Comparison of ENCODE assay signal across 8 mouse cellular contexts in genomic region chr10:93261132-93261980, GRCm38 (mm10). TPM values are rescaled to one million over a fixed set of nuclear protein-coding genes. Genes with fewer than 3 reads are reported as not detected.
DNase-seq lines count a peak whose midpoint lies in the region; ATAC-seq and TF ChIP-seq lines count a peak whose summit lies in the region.

No protein-coding gene starts in this region.

- H3K36me3 ChIP-seq in forebrain, embryonic 13.5 days (ENCODE audit: poor library complexity, severe bottlenecking): no peaks in the 10 kb centered on the region; the same call in 1 of the 2 replicates
- no peaks in the 10 kb centered on the region for H3K36me3 ChIP-seq in hindbrain, postnatal 0 days (ENCODE audit: insufficient read depth, low read length)
- no peaks in the 10 kb centered on the region for H3K36me3 ChIP-seq in liver, embryonic 16.5 days (ENCODE audit: control insufficient read depth, insufficient read depth)
- no peaks in the 10 kb centered on the region for H3K36me3 ChIP-seq in neural tube, embryonic 15.5 days

- no peak overlapping the region; the same call in 1 of the 2 replicates for H3K9ac ChIP-seq in forebrain, embryonic 13.5 days
- H3K9ac ChIP-seq in hindbrain, postnatal 0 days (replicated peaks; ENCODE audit: low read length): peak overlapping the region; percentile 33; the same call in 1 of the 2 replicates
- no peak overlapping the region for H3K9ac ChIP-seq in liver, embryonic 16.5 days (ENCODE audit: low read depth, low read length)
- H3K9ac ChIP-seq in neural tube, embryonic 15.5 days (replicated peaks): no peak overlapping the region; the same call in 1 of the 2 replicates

- no peaks in the 10 kb centered on the region for H3K9me3 ChIP-seq in forebrain, embryonic 13.5 days (replicated peaks)
- H3K9me3 ChIP-seq in hindbrain, postnatal 0 days (ENCODE audit: low read length): no peaks in the 10 kb centered on the region
- no peaks in the 10 kb centered on the region for H3K9me3 ChIP-seq in liver, embryonic 16.5 days (replicated peaks; ENCODE audit: control insufficient read depth, low read length)
- H3K9me3 ChIP-seq in neural tube, embryonic 15.5 days (replicated peaks): no peaks in the 10 kb centered on the region

- peaks cover 61% of the 10 kb centered on the region for H3K4me1 ChIP-seq in forebrain, embryonic 13.5 days
- H3K4me1 ChIP-seq in hindbrain, postnatal 0 days (ENCODE audit: insufficient read depth, low read length): peaks cover 33% of the 10 kb centered on the region
- peaks cover 6% of the 10 kb centered on the region; the same call in 1 of the 2 replicates for H3K4me1 ChIP-seq in liver, embryonic 16.5 days (ENCODE audit: control insufficient read depth, low read depth, low read length)
- H3K4me1 ChIP-seq in neural tube, embryonic 15.5 days: peaks cover 49% of the 10 kb centered on the region

- WGBS in forebrain, embryonic 13.5 days: 17% methylated on average over 16 of the region's 16 CpGs
- WGBS in hindbrain, postnatal 0 days: 13% methylated on average over 15 of the region's 16 CpGs
- WGBS in liver, embryonic 16.5 days (ENCODE audit: insufficient replicate concordance): 22% methylated on average over 16 of the region's 16 CpGs
- WGBS in neural tube, embryonic 15.5 days: 29% methylated on average over 16 of the region's 16 CpGs

- no peaks in the 10 kb centered on the region for H3K27me3 ChIP-seq in forebrain, embryonic 13.5 days
- H3K27me3 ChIP-seq in hindbrain, postnatal 0 days (ENCODE audit: insufficient read depth, low read length): no peaks in the 10 kb centered on the region
- H3K27me3 ChIP-seq in liver, embryonic 16.5 days (ENCODE audit: control insufficient read depth, insufficient read depth, low read depth, low read length): no peaks in the 10 kb centered on the region
- no peaks in the 10 kb centered on the region for H3K27me3 ChIP-seq in neural tube, embryonic 15.5 days (replicated peaks)

- intact Hi-C loops in heart, postnatal 36 days (cut with DNase I): loop anchor here (2.0 kb wide), 1 partner anchor 15 kb away; no protein-coding TSS in a partner anchor

- peak overlapping the region; percentile 56 for H3K4me2 ChIP-seq in forebrain, embryonic 13.5 days
- peak overlapping the region; percentile 52 for H3K4me2 ChIP-seq in hindbrain, postnatal 0 days (ENCODE audit: low read depth, low read length)
- no peak overlapping the region for H3K4me2 ChIP-seq in liver, embryonic 16.5 days (ENCODE audit: low read depth, low read length)
- peak overlapping the region; percentile 51 for H3K4me2 ChIP-seq in neural tube, embryonic 15.5 days

- TF ChIP-seq CTCF in hindbrain, postnatal 0 days (IDR thresholded peaks at IDR 0.05; ENCODE audit: low read depth): no peak

- peak; percentile 95 for DNase-seq in heart, adult 11 months
- no peak for DNase-seq in heart, postnatal 36 days
- DNase-seq in hindbrain, postnatal 0 days (ENCODE audit: low spot score): peak; percentile 89
- DNase-seq in spleen, adult 12 weeks (ENCODE audit: low spot score): no peak

- peak; percentile 50 for ATAC-seq in activated CD4-positive, CD25-positive, alpha-beta regulatory T cell, adult 4 months
- ATAC-seq in forebrain, embryonic 13.5 days: peak; percentile 74
- peak; percentile 67 for ATAC-seq in hindbrain, postnatal 0 days
- ATAC-seq in liver, embryonic 16.5 days (ENCODE audit: low read depth): peak; percentile 38; the same call in 1 of the 2 replicates
- peak; percentile 48; the same call in 1 of the 2 replicates for ATAC-seq in neural tube, embryonic 15.5 days (ENCODE audit: low FRiP score)

- H3K4me3 ChIP-seq in forebrain, embryonic 13.5 days: 0 out of 2 replicates have a peak overlapping the region, but pooled peaks have one; percentile 6
- H3K4me3 ChIP-seq in hindbrain, postnatal 0 days (ENCODE audit: low read length): peak overlapping the region; percentile 18
- H3K4me3 ChIP-seq in liver, embryonic 16.5 days (ENCODE audit: low read depth, low read length): no peak overlapping the region
- peak overlapping the region; percentile 13; the same call in 1 of the 2 replicates for H3K4me3 ChIP-seq in neural tube, embryonic 15.5 days (replicated peaks)

- peak overlapping the region; percentile 80 for H3K27ac ChIP-seq in forebrain, embryonic 13.5 days
- H3K27ac ChIP-seq in hindbrain, postnatal 0 days: peak overlapping the region; percentile 87
- peak overlapping the region; percentile 12; the same call in 1 of the 2 replicates for H3K27ac ChIP-seq in liver, embryonic 16.5 days (ENCODE audit: low read length)
- peak overlapping the region; percentile 58 for H3K27ac ChIP-seq in neural tube, embryonic 15.5 days (replicated peaks)

RNA-seq across cellular contexts. Expression of gene Elk3, which starts 49.6 kb away (rescaled TPM):
- total RNA-seq in heart, postnatal 36 days (2021): 10 to 100 TPM; 42.0 to 53.5 TPM
- 10 to 100 TPM; 30.4 to 37.0 TPM for polyA plus RNA-seq in activated CD4-positive, CD25-positive, alpha-beta regulatory T cell, adult 4 months (2017; shearing (Covaris generic))
- polyA plus RNA-seq in forebrain, embryonic 13.5 days (2015; fragmentation: Nextera tagmentation; extraction: Ambion mirVana): 7.2 and 8.2 TPM in 2 replicates
- total RNA-seq in hindbrain, postnatal 0 days (2014; rRNA removed): 7.6 and 9.5 TPM in 2 replicates
- polyA plus RNA-seq in hindbrain, postnatal 0 days (2015; fragmentation: Nextera tagmentation; extraction: Ambion mirVana): 6.2 and 7.1 TPM in 2 replicates
- polyA plus RNA-seq in liver, embryonic 16.5 days (2015; fragmentation: Nextera tagmentation; extraction: Ambion mirVana): 4.6 and 5.1 TPM in 2 replicates
- 8.6 and 10.1 TPM in 2 replicates for polyA plus RNA-seq in neural tube, embryonic 15.5 days (2015; fragmentation: Nextera tagmentation; extraction: Ambion mirVana)

Comparison
In these comparisons a context has a peak if more than half of its experiments do, and no peak if none do; other contexts are left out.
1. DNase-seq: peak in heart, adult 11 months (single experiment) and hindbrain, postnatal 0 days (single experiment); none in heart, postnatal 36 days (0 of 2) and spleen, adult 12 weeks (single experiment).
2. H3K27ac ChIP-seq: peak in every context shown above with its lines; median percentile 87 in hindbrain, postnatal 0 days; 80 in forebrain, embryonic 13.5 days; 58 in neural tube, embryonic 15.5 days; 12 in liver, embryonic 16.5 days.
3. Peak in every context shown above with its lines, with median percentiles within 50 percentile points of each other: ATAC-seq.